Mouse (Mus musculus) liver, embryonic 14.5 days (tissue): ENCODE results near the gene Cyp2t4. TPM values are rescaled to one million over a fixed set of nuclear protein-coding genes. Genes with fewer than 3 reads are reported as not detected.
A peak's percentile ranks its signal among the peaks of the same experiment; 100 is the strongest.

Experiments used
- ATAC-seq: fragments of 200-750 bp; cut with Nextera tagmentation; 2 replicates; pipeline ENCODE4 v1.8.0; 2017; ENCODE audit warnings: moderate number of reproducible peaks, mild to moderate bottlenecking, moderate library complexity; ENCODE audit not compliant: insufficient read depth
- DNase-seq, 3 experiments: peaks; one replicate each; pipeline ENCODE4 v3.0.0-alpha.2; 2012 to 2013; ENCODE audit warnings: low read depth in 3 of 3, low spot score in 3 of 3
- H3K27ac ChIP-seq: fragments of 300-500 bp; sonication (generic); 2 replicates; pipeline ENCODE4 v1.5.1; 2014; ENCODE audit warnings: moderate library complexity, mild to moderate bottlenecking, control low read depth, inconsistent platforms
- H3K27me3 ChIP-seq: fragments of 300-500 bp; sonication (generic); 2 replicates; pipeline ENCODE4 v1.6.1; 2014; ENCODE audit warnings: mild to moderate bottlenecking, low read length, moderate library complexity; ENCODE audit not compliant: control insufficient read depth, insufficient read depth
- H3K36me3 ChIP-seq: fragments of 300-500 bp; sonication (generic); replicated peaks from 2 replicates; pipeline ENCODE4 v1.6.1; 2014; ENCODE audit warnings: low read depth; ENCODE audit not compliant: control insufficient read depth, insufficient read depth
- H3K4me1 ChIP-seq, 2 experiments: fragments of 200-500 bp in 1 of 2; fragments of 300-500 bp in 1 of 2; sonication (generic) in 1 of 2; replicated peaks; 2 replicates each; pipeline ENCODE4 v1.6.1; 2012 to 2014; ENCODE audit warnings: antibody characterized with exemption in 1 of 2, inconsistent platforms in 1 of 2, low read length in 1 of 2; ENCODE audit not compliant: control insufficient read depth in 2 of 2, insufficient read depth in 2 of 2
- H3K4me2 ChIP-seq: fragments of 300-500 bp; sonication (generic); 2 replicates; pipeline ENCODE4 v1.6.1; 2014; ENCODE audit warnings: low read depth, mild to moderate bottlenecking, control low read depth, moderate library complexity
- H3K4me3 ChIP-seq, 2 experiments: fragments of 200-500 bp in 1 of 2; fragments of 300-500 bp in 1 of 2; sonication (generic) in 1 of 2; 2 replicates each; pipeline ENCODE4 v1.5.1; 2012 to 2014; ENCODE audit warnings: low read depth in 2 of 2, low read length in 2 of 2, mild to moderate bottlenecking in 2 of 2, control low read depth in 1 of 2, inconsistent platforms in 1 of 2, moderate library complexity in 1 of 2; ENCODE audit not compliant: insufficient read depth in 1 of 2
- H3K9ac ChIP-seq: fragments of 300-500 bp; sonication (generic); replicated peaks from 2 replicates; pipeline ENCODE4 v1.6.1; 2014; ENCODE audit warnings: mild to moderate bottlenecking, control low read depth, moderate library complexity
- H3K9me3 ChIP-seq: fragments of 300-500 bp; sonication (generic); 2 replicates; pipeline ENCODE4 v1.6.1; 2016; ENCODE audit warnings: low read length, mixed read lengths; ENCODE audit not compliant: control insufficient read depth
- CTCF ChIP-seq: IDR thresholded peaks from 2 replicates; pipeline ENCODE4 v1.5.1; 2016; ENCODE audit warnings: antibody characterized with exemption, low read depth, control low read depth
- EP300 ChIP-seq: IDR thresholded peaks from 2 replicates; pipeline ENCODE4 v1.6.1; 2016; ENCODE audit warnings: antibody characterized with exemption, low read depth
- WGBS: fragments of 180-500 bp; shearing (Covaris S2); extraction: QIAGEN DNeasy Blood & Tissue Kit; methylation state at CpG from one replicate; pipeline ENCODE4 v1.1.7; 2014; ENCODE audit not compliant: insufficient replicate concordance; 5-methylcytosine and 5-hydroxymethylcytosine counted together
- polyA plus RNA-seq, 2 experiments: library from polyadenylated mRNA; depleted of rRNA in 1 of 2; stranded (reverse) in 1 of 2; unstranded in 1 of 2; fragments of >200 nt; fragmentation: Nextera tagmentation in 1 of 2; extraction: Ambion mirVana in 1 of 2; gene quantifications; 2 replicates each; pipeline versions ENCODE4 v1.2.1 to v1.2.3; 2012 to 2014

Cyp2t4 gene
- polyA plus RNA-seq, 2 experiments, result not detected

GRCm38 (mm10) chr7:27166614-27167474, 13.3 kb downstream of the Cyp2t4 start, which contains the start of gene Egln2:
Gene Egln2 (minus strand): TSS chr7:27166802.
- Histone ChIP-seq H3K4me1 (peaks cover 0 to 12% of the 10 kb centered on the region in 2 experiments; a peak in 3 of 4 replicates), H3K27me3 (no peaks in the 10 kb centered on the region)
- TF ChIP-seq EP300 (no peak), CTCF (no peak)

GRCm38 (mm10) chr7:27167475-27168094, 14.1 kb downstream of the Cyp2t4 start:
- Histone ChIP-seq H3K4me2 (peak overlapping the region; percentile 78), H3K27ac (peak overlapping the region; percentile 66), H3K27me3 (no peaks in the 10 kb centered on the region), H3K4me3 (peak overlapping the region; percentile 77 to 84), H3K4me1 (peaks cover 0 to 12% of the 10 kb centered on the region in 2 experiments; a peak in 3 of 4 replicates), H3K36me3 (no peaks in the 10 kb centered on the region), H3K9me3 (no peaks in the 10 kb centered on the region), H3K9ac (peak overlapping the region; percentile 72)
- 68% methylated on average over 11 of the region's 11 CpGs for WGBS
- TF ChIP-seq EP300, result no peak
- TF ChIP-seq CTCF, result no peak
- DNase-seq (no peak), ATAC-seq (no peak)

More at GRCm38 (mm10) chr7:27166614-27167474, 13.3 kb downstream of the Cyp2t4 start, which contains the start of gene Egln2:
- Histone ChIP-seq H3K4me3 (peak within 1 kb of the TSS; percentile 77 to 84), H3K36me3 (no peaks in the 10 kb centered on the region), H3K4me2 (peak within 1 kb of the TSS; percentile 78), H3K9me3 (no peaks in the 10 kb centered on the region), H3K27ac (peak within 1 kb of the TSS; percentile 66), H3K9ac (peak within 1 kb of the TSS; percentile 74)
- peak; percentile 85 for ATAC-seq
- WGBS, result under 1% methylated on average over 61 of the region's 61 CpGs
- peak; percentile 85 to 88 (median 87) for DNase-seq

GRCm38 (mm10) chr7:27168371-27168770, 14.9 kb downstream of the Cyp2t4 start:
- 67% methylated on average over 5 of the region's 5 CpGs for WGBS

GRCm38 (mm10) chr7:27170981-27171380, 17.5 kb downstream of the Cyp2t4 start:
- H3K9ac ChIP-seq, result no peak overlapping the region
- TF ChIP-seq CTCF, result no peak
- TF ChIP-seq EP300, result no peak

More at GRCm38 (mm10) chr7:27168371-27168770, 14.9 kb downstream of the Cyp2t4 start:
- TF ChIP-seq EP300, result no peak
- no peak for TF ChIP-seq CTCF
- no peaks in the 10 kb centered on the region for H3K27me3 ChIP-seq
- no peak for ATAC-seq
- peaks cover 0 to 12% of the 10 kb centered on the region in 2 experiments; a peak in 3 of 4 replicates for H3K4me1 ChIP-seq
- H3K9me3 ChIP-seq, result no peaks in the 10 kb centered on the region
- no peak overlapping the region for H3K4me2 ChIP-seq
- no peak overlapping the region for H3K27ac ChIP-seq
- no peak overlapping the region for H3K4me3 ChIP-seq
- H3K9ac ChIP-seq, result no peak overlapping the region
- DNase-seq, result no peak
- H3K36me3 ChIP-seq, result no peaks in the 10 kb centered on the region

GRCm38 (mm10) chr7:27174496-27174895, 21.0 kb downstream of the Cyp2t4 start:
- DNase-seq (no peak), ATAC-seq (no peak)
- Histone ChIP-seq H3K4me2 (no peak overlapping the region), H3K27ac (no peak overlapping the region), H3K9ac (no peak overlapping the region), H3K36me3 (no peaks in the 10 kb centered on the region), H3K27me3 (no peaks in the 10 kb centered on the region), H3K4me3 (no peak overlapping the region), H3K9me3 (no peaks in the 10 kb centered on the region), H3K4me1 (peaks cover 8 to 11% of the 10 kb centered on the region in 2 experiments)
- 87% methylated on average over 15 of the region's 15 CpGs for WGBS
- TF ChIP-seq EP300 (no peak), CTCF (no peak)

More at GRCm38 (mm10) chr7:27170981-27171380, 17.5 kb downstream of the Cyp2t4 start:
- Histone ChIP-seq H3K36me3 (no peaks in the 10 kb centered on the region), H3K4me1 (peaks cover 0 to 12% of the 10 kb centered on the region in 2 experiments; a peak in 3 of 4 replicates), H3K9me3 (no peaks in the 10 kb centered on the region), H3K4me2 (no peak overlapping the region), H3K27ac (no peak overlapping the region), H3K4me3 (no peak overlapping the region), H3K27me3 (no peaks in the 10 kb centered on the region)
- no peak for ATAC-seq
- DNase-seq, result no peak
- WGBS, result 68% methylated on average over 3 of the region's 3 CpGs
